Mouse (Mus musculus) layer of hippocampus, adult 6 months (tissue): ENCODE measurements around the gene Olfr1002. TPM values are rescaled to one million over a fixed set of nuclear protein-coding genes. Genes with fewer than 3 reads are reported as not detected.

Experiments
- long read RNA-seq, 2 experiments: library from polyadenylated mRNA; unstranded; transcript quantifications; one replicate each; pipeline ENCODE4 v2.0.0; 2019 to 2020
- polyA plus RNA-seq: library from polyadenylated mRNA; unstranded; fragments of <200 nt; fragmentation: Nextera tagmentation; gene quantifications from 2 replicates; pipeline ENCODE4 v1.2.3, GENCODE M21; 2021

The Olfr1002 gene
- polyA plus RNA-seq, result not detected in 2 replicates
- long read RNA-seq, experiment 1, result 0 reads
- long read RNA-seq, experiment 2, result 0 reads

GRCm38 (mm10) chr2:85650604-85651003, at the start of gene Olfr1002:
TSS of gene Olfr1002 (minus strand) at chr2:85650704.

GRCm38 (mm10) chr2:85689131-85689530, 38.6 kb upstream of the Olfr1002 start, which contains the start of gene Olfr1008:
TSS of gene Olfr1008 (plus strand) at chr2:85689431.

GRCm38 (mm10) chr2:85678667-85679066, 28.2 kb upstream of the Olfr1002 start, which contains the start of gene Olfr1006:
TSS of gene Olfr1006 (minus strand) at chr2:85678767.

GRCm38 (mm10) chr2:85664355-85664754, 13.9 kb upstream of the Olfr1002 start, which contains the start of gene Olfr154:
TSS of gene Olfr154 (minus strand) at chr2:85664455.

GRCm38 (mm10) chr2:85611803-85612202, 38.7 kb downstream of the Olfr1002 start, which contains the start of gene Olfr1000:
TSS of gene Olfr1000 (minus strand) at chr2:85611903.

Other genes with a start within 250 kb of the Olfr1002 start
- not detected in 2 replicates for gene Olfr992, start 241.2 kb downstream of the Olfr1002 start, polyA plus RNA-seq
- gene Olfr993, start 235.8 kb downstream of the Olfr1002 start, polyA plus RNA-seq, result not detected in 2 replicates
- gene Olfr994, start 214.3 kb downstream of the Olfr1002 start, polyA plus RNA-seq, result not detected in 2 replicates
- gene Olfr995, start 207.1 kb downstream of the Olfr1002 start, polyA plus RNA-seq, result not detected in 2 replicates
- 0.15 and 0.25 TPM in 2 replicates for gene 4833423E24Rik, start 131.7 kb downstream of the Olfr1002 start, polyA plus RNA-seq
- gene Olfr996, start 71.5 kb downstream of the Olfr1002 start, polyA plus RNA-seq, result not detected in 2 replicates
- not detected in 2 replicates for gene Olfr998, start 61.8 kb downstream of the Olfr1002 start, polyA plus RNA-seq
- not detected in 2 replicates for gene Olfr1000, start 38.8 kb downstream of the Olfr1002 start, polyA plus RNA-seq
- gene Olfr154, start 13.8 kb upstream of the Olfr1002 start, polyA plus RNA-seq, result not detected in 2 replicates
- gene Olfr1006, start 28.1 kb upstream of the Olfr1002 start, polyA plus RNA-seq, result not detected in 2 replicates
- gene Olfr1008, start 38.7 kb upstream of the Olfr1002 start, polyA plus RNA-seq, result not detected in 2 replicates
- not detected in 2 replicates for gene Olfr1009, start 64.7 kb upstream of the Olfr1002 start, polyA plus RNA-seq
- gene Olfr1012, start 112.1 kb upstream of the Olfr1002 start, polyA plus RNA-seq, result not detected in 2 replicates
- gene Olfr1013, start 116.4 kb upstream of the Olfr1002 start, polyA plus RNA-seq, result not detected in 2 replicates
- gene Olfr1014, start 122.0 kb upstream of the Olfr1002 start, polyA plus RNA-seq, result not detected in 2 replicates
- gene Olfr1015, start 131.3 kb upstream of the Olfr1002 start, polyA plus RNA-seq, result not detected in 2 replicates
- gene Olfr1016, start 151.8 kb upstream of the Olfr1002 start, polyA plus RNA-seq, result not detected in 2 replicates
- not detected in 2 replicates for gene Olfr1018, start 167.8 kb upstream of the Olfr1002 start, polyA plus RNA-seq
- gene Olfr1019, start 194.8 kb upstream of the Olfr1002 start, polyA plus RNA-seq, result not detected in 2 replicates
- not detected in 2 replicates for gene Olfr1020, start 196.3 kb upstream of the Olfr1002 start, polyA plus RNA-seq
- not detected in 2 replicates for gene Olfr1022, start 217.9 kb upstream of the Olfr1002 start, polyA plus RNA-seq
- gene Olfr1023, start 234.9 kb upstream of the Olfr1002 start, polyA plus RNA-seq, result not detected in 2 replicates